Mouse (Mus musculus) gastrocnemius, adult 8-10 months (tissue): ENCODE measurements around the gene Folh1. TPM values are rescaled to one million over a fixed set of nuclear protein-coding genes. Genes with fewer than 3 reads are reported as not detected.
"Not testable (repeated sequence)": the region's sequence is repeated elsewhere in the genome, so short reads cannot be mapped to it uniquely, and the experiment has no call there.

ENCODE experiments used
- DNase-seq, 2 experiments: peaks; one replicate each; pipeline ENCODE4 v3.0.0; 2022; ENCODE audit warnings: low spot score in 2 of 2
- total RNA-seq, 4 experiments: library from RNA; stranded (reverse); gene quantifications; 2 replicates each; pipeline ENCODE4 v1.2.4; 2022

Gene Folh1
- total RNA-seq, result under 1 TPM in 3 of 4 experiments, not detected in 1; 0.24 to 0.43 (median 0.38) TPM

DNA sequence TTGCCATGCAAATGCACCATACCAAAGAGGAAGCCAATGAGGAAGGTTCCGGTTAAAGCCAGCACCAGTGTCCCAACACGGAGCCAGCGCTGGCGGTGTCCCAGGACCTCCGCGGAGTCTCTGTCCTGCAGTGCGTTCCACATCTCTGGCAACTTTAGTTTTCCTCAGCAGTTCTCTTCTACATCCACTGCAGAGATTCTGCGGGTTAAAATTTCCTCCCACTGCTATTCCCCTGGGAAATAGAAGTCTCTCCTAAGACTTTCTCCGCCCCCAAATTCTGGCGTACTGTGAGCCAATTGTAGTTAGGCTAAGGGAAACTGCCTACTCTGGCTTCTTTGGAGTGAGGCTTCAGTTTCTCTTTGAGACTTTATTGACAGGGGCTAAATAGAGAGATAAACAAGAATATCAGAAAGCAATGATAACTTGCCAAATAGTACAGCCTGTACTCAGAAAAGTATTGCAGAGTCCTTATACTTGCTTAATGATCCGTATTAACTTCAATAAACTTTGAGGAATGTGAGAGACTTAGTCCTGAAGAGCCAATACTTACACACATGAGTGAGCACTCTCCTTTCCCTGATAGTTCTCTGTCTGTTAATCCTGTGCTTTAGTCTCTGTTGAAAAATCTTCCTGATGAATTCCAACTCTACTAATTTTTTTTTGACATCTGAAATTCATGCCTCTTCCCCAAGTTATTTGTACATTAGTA lies at the start of gene Folh1:
Folh1 (minus strand) TSS at position 327 of the 709 bp plus-strand sequence.
- no peak for DNase-seq

GRCm38 (mm10) chr7:86816466-86816865 lies 40.7 kb upstream of the Folh1 start:
- DNase-seq, result no peak

GRCm38 (mm10) chr7:86815716-86816115 lies 40.0 kb upstream of the Folh1 start:
- not testable (repeated sequence) for DNase-seq

DNA sequence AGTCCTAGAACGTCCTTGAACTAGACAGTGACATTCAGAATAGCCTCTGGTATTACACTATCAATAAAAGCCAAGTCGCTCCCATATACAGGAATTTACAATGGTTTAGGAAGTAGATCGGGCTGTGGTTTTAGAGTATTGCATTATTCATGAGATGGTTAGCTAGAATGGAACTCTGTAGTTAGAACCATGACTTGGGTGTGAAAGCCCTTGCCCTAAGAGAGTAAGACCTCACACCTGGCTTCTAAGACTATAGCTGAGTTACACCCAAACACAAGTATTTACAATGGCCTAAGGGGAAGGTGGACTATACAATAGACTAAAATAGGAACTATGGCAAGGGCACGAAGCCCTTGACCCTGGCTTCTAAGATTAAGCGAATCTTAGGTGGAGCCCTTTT lies 39.5 kb upstream of the Folh1 start:
- not testable (repeated sequence) for DNase-seq

- DNase-seq, result no peak
Observed at GRCm38 (mm10) chr7:86794727-86795126, 19.0 kb upstream of the Folh1 start, which contains the start of gene Vmn2r77. Gene Vmn2r77, plus strand, starts transcription at chr7:86795027.

- no peak for DNase-seq
Observed at GRCm38 (mm10) chr7:86771621-86772020, 4.1 kb downstream of the Folh1 start.

GRCm38 (mm10) chr7:86764628-86765027 lies 11.1 kb downstream of the Folh1 start:
- no peak for DNase-seq

- no peak for DNase-seq
Observed at GRCm38 (mm10) chr7:86760751-86761150, 15.0 kb downstream of the Folh1 start.

DNA sequence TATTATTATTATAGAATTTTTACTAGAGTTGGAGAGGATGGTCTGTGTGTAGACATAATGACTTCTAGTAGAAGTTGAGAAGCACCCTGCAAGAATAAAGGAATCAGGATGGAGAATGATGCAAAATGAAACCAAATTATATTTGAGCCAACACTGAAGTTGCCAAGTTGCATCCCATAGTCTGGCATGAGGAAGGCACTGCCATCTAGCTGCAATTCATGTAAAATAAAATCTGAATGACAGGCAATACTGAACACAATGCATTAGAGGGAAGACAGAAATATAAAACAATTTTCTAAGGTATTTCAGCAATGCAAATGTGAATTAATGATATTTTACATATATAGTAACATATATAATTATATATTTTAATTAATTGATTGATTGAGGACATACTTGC lies 50.7 kb downstream of the Folh1 start:
- no peak for DNase-seq

GRCm38 (mm10) chr7:86688030-86688429 lies 87.7 kb downstream of the Folh1 start, which contains the start of gene Olfr292:
Gene Olfr292, plus strand, starts transcription at chr7:86688330.
- no peak for DNase-seq

Other genes with a start within 250 kb of the Folh1 start
- not detected for gene Olfr295, start 192.1 kb downstream of the Folh1 start, total RNA-seq
- gene Olfr294, start 159.3 kb downstream of the Folh1 start, total RNA-seq, result not detected
- gene Olfr293, start 126.9 kb downstream of the Folh1 start, total RNA-seq, result not detected
- not detected for gene Olfr292, start 87.6 kb downstream of the Folh1 start, total RNA-seq
- gene Vmn2r77, start 19.1 kb upstream of the Folh1 start, total RNA-seq, result not detected
- gene Vmn2r78, start 139.2 kb upstream of the Folh1 start, total RNA-seq, result not detected
- gene Vmn2r79, start 220.2 kb upstream of the Folh1 start, total RNA-seq, result not detected